Mouse (Mus musculus): ENCODE measurements at regions not wholly inside any gene's neighbourhood (a gene's known extent, or its start where the extent isn't known, plus 50 kb on each side); places are given as distances from the start of the nearest gene placed in this dataset.
A peak's percentile ranks its signal among the peaks of the same experiment; 100 is the strongest.

DNA sequence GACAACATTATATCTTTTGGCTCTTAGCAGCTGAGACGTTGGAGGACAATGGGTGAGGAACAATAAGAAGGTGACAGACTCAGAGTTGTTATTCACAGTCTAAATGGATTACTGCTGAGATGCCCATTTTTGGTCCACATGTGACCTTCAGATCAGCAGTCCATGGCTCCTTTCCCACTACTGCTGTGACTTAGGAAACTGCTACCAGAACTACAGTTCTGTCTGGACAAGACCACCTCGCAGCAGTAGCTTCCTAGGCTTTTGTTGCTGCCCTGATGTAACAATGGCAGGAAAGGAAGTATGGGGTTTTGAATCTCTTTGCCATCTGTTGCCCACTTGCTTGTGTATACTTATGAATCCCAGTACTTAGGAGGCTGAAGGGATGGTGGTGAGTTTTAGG is 135.6 kb upstream of the Pls3 start:
- 77% methylated on average over 2 of the region's 2 CpGs for WGBS

GRCm38 (mm10) chrX:75978562-75978961 is 103.6 kb upstream of the Pls3 start:
- ATAC-seq (ENCODE audit: low read depth) (no peak), DNase-seq (ENCODE audit: low spot score) (peak; percentile 77)
- 46% methylated on average over 3 of the region's 3 CpGs for whole genome bisulfite sequencing
- H3K4me3 ChIP-seq (ENCODE audit: low read depth, low read length): no peak overlapping the region
- H3K27ac ChIP-seq (replicated peaks; ENCODE audit: low read depth, low read length): no peak overlapping the region
- no peaks in the 10 kb centered on the region for H3K4me1 ChIP-seq (ENCODE audit: control insufficient read depth, insufficient read depth, low read length)
- H3K36me3 ChIP-seq (ENCODE audit: control insufficient read depth, insufficient read depth, low read length): no peaks in the 10 kb centered on the region
- H3K9me3 ChIP-seq (ENCODE audit: control insufficient read depth, low read length): no peaks in the 10 kb centered on the region
- H3K27me3 ChIP-seq (replicated peaks; ENCODE audit: control insufficient read depth, insufficient read depth, low read length): no peaks in the 10 kb centered on the region
- no peak overlapping the region for H3K4me2 ChIP-seq (ENCODE audit: low read depth, low read length)
- H3K9ac ChIP-seq (ENCODE audit: low read depth, low read length): no peak overlapping the region

More for the DNA sequence above, 135.6 kb upstream of the Pls3 start:
- H3K4me1 ChIP-seq (ENCODE audit: control insufficient read depth, insufficient read depth, low read length): no peaks in the 10 kb centered on the region
- no peak overlapping the region for H3K27ac ChIP-seq (replicated peaks; ENCODE audit: low read depth, low read length)
- no peak overlapping the region for H3K9ac ChIP-seq (ENCODE audit: low read depth, low read length)
- H3K9me3 ChIP-seq (ENCODE audit: control insufficient read depth, low read length): no peaks in the 10 kb centered on the region
- ATAC-seq (ENCODE audit: low read depth) (no peak), DNase-seq (ENCODE audit: low spot score) (no peak)
- no peaks in the 10 kb centered on the region for H3K36me3 ChIP-seq (ENCODE audit: control insufficient read depth, insufficient read depth, low read length)
- no peak overlapping the region for H3K4me3 ChIP-seq (ENCODE audit: low read depth, low read length)
- H3K4me2 ChIP-seq (ENCODE audit: low read depth, low read length): no peak overlapping the region
- H3K27me3 ChIP-seq (replicated peaks; ENCODE audit: control insufficient read depth, insufficient read depth, low read length): no peaks in the 10 kb centered on the region

- no peak for ATAC-seq (ENCODE audit: low read depth)
- peak; percentile 1 for DNase-seq (ENCODE audit: low spot score)
- Histone ChIP-seq H3K4me3 (ENCODE audit: low read depth, low read length) (no peak overlapping the region), H3K36me3 (ENCODE audit: control insufficient read depth, insufficient read depth, low read length) (no peaks in the 10 kb centered on the region), H3K4me1 (ENCODE audit: control insufficient read depth, insufficient read depth, low read length) (no peaks in the 10 kb centered on the region), H3K9me3 (ENCODE audit: control insufficient read depth, low read length) (no peaks in the 10 kb centered on the region), H3K27me3 (replicated peaks; ENCODE audit: control insufficient read depth, insufficient read depth, low read length) (no peaks in the 10 kb centered on the region), H3K9ac (ENCODE audit: low read depth, low read length) (no peak overlapping the region), H3K27ac (replicated peaks; ENCODE audit: low read depth, low read length) (no peak overlapping the region), H3K4me2 (ENCODE audit: low read depth, low read length) (no peak overlapping the region)
- 64% methylated on average over 4 of the region's 4 CpGs for WGBS
These were observed 99.7 kb upstream of the Pls3 start for GRCm38 (mm10) chrX:75974671-75975070.

- no peak overlapping the region for H3K9ac ChIP-seq (ENCODE audit: low read depth, low read length)
- no peaks in the 10 kb centered on the region for H3K36me3 ChIP-seq (ENCODE audit: control insufficient read depth, insufficient read depth, low read length)
- no peak overlapping the region for H3K4me2 ChIP-seq (ENCODE audit: low read depth, low read length)
- DNase-seq (ENCODE audit: low spot score) (peak; percentile 1), ATAC-seq (ENCODE audit: low read depth) (no peak)
- no peak overlapping the region for H3K4me3 ChIP-seq (ENCODE audit: low read depth, low read length)
- H3K4me1 ChIP-seq (ENCODE audit: control insufficient read depth, insufficient read depth, low read length): no peaks in the 10 kb centered on the region
- H3K27me3 ChIP-seq (replicated peaks; ENCODE audit: control insufficient read depth, insufficient read depth, low read length): no peaks in the 10 kb centered on the region
- H3K27ac ChIP-seq (replicated peaks; ENCODE audit: low read depth, low read length): no peak overlapping the region
- H3K9me3 ChIP-seq (ENCODE audit: control insufficient read depth, low read length): no peaks in the 10 kb centered on the region
These were observed 74.7 kb upstream of the Pls3 start for GRCm38 (mm10) chrX:75949694-75950093.

DNA sequence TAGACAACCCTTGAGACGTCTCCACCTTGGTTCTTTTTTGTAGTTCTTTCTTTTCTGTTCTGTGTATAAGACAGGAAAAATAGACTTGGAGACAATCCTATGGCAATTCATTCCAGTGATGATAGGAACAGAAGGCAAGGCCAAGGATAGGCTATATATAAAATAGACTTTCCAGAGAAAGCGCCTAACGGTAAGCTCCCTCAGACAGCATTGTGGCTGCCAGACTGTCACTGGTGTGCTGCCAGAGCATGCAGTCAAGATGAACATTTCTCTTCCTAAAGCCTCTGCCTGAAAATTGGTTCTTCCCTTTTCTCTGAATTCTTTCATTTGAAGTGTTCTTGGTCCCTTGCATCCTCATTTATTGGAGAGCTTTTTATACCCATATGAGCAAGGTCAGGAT is 53.9 kb upstream of the Pls3 start:
- Histone ChIP-seq H3K9me3 (ENCODE audit: control insufficient read depth, low read length) (no peaks in the 10 kb centered on the region), H3K4me3 (ENCODE audit: low read depth, low read length) (no peak overlapping the region), H3K4me2 (ENCODE audit: low read depth, low read length) (no peak overlapping the region), H3K27me3 (replicated peaks; ENCODE audit: control insufficient read depth, insufficient read depth, low read length) (no peaks in the 10 kb centered on the region), H3K36me3 (ENCODE audit: control insufficient read depth, insufficient read depth, low read length) (no peaks in the 10 kb centered on the region), H3K4me1 (ENCODE audit: control insufficient read depth, insufficient read depth, low read length) (no peaks in the 10 kb centered on the region), H3K27ac (replicated peaks; ENCODE audit: low read depth, low read length) (no peak overlapping the region), H3K9ac (ENCODE audit: low read depth, low read length) (no peak overlapping the region)
- ATAC-seq (ENCODE audit: low read depth): no peak
- WGBS: 77% methylated on average over 3 of the region's 3 CpGs
- DNase-seq (ENCODE audit: low spot score): no peak

Data from embryonic facial prominence, embryonic 14.5 days (tissue).